Mouse (Mus musculus): ENCODE results near the gene Cby1. TPM values are rescaled to one million over a fixed set of nuclear protein-coding genes. Genes with fewer than 3 reads are reported as not detected.

Cby1 gene
- total RNA-seq, 2 experiments from 2014 or later: 42.6 to 49.4 TPM

GRCm38 (mm10) chr15:79683146-79683545 is 24.1 kb downstream of the Cby1 start:
- no peak for DNase-seq (ENCODE audit: extremely low spot score in 1 of 2, low spot score in 2 of 2)
- intact Hi-C loops (cut with DNase I): no loop called here
- no peak for TF ChIP-seq CTCF (IDR thresholded peaks at IDR 0.05)
- Histone ChIP-seq H3K4me3 (peak overlapping the region; percentile 88; the same call in 1 of the 2 replicates), H3K27ac (no peak overlapping the region)

- intact Hi-C loops (cut with DNase I): no loop called here
- Histone ChIP-seq H3K4me3 (peak overlapping the region; percentile 88), H3K27ac (no peak overlapping the region; the same call in 1 of the 2 replicates)
- TF ChIP-seq CTCF (IDR thresholded peaks at IDR 0.05): no peak
- no peak for DNase-seq (ENCODE audit: extremely low spot score in 1 of 2, low spot score in 2 of 2)
Measured at GRCm38 (mm10) chr15:79683707-79684465, 24.9 kb downstream of the Cby1 start.

- intact Hi-C loops (cut with DNase I): loop anchor here (5.0 kb wide), 1 partner anchor 328 kb away; the partner anchor contains the start of gene Pdgfb
- TF ChIP-seq CTCF (IDR thresholded peaks at IDR 0.05): no peak
- H3K4me3 ChIP-seq: peak overlapping the region; percentile 88
- no peak overlapping the region; the same call in 1 of the 2 replicates for H3K27ac ChIP-seq
- no peak for DNase-seq (ENCODE audit: extremely low spot score in 1 of 2, low spot score in 2 of 2)
Measured at GRCm38 (mm10) chr15:79684616-79685015, 25.6 kb downstream of the Cby1 start.

- intact Hi-C loops (cut with DNase I): loop anchor here (5.0 kb wide), 1 partner anchor 327 kb away; the partner anchor contains the start of gene Pdgfb
- no peak for TF ChIP-seq CTCF (IDR thresholded peaks at IDR 0.05)
Measured at GRCm38 (mm10) chr15:79685141-79685641, 26.2 kb downstream of the Cby1 start.

GRCm38 (mm10) chr15:79686046-79686869 is 27.3 kb downstream of the Cby1 start:
- TF ChIP-seq CTCF (IDR thresholded peaks at IDR 0.05): no peak
- DNase-seq (ENCODE audit: extremely low spot score in 1 of 2, low spot score in 2 of 2): no peak
- Histone ChIP-seq H3K4me3 (peak overlapping the region; percentile 88), H3K27ac (peak overlapping the region; percentile 92)
- intact Hi-C loops (cut with DNase I): loop anchor here (2.0 to 5.0 kb wide), 2 partner anchors 27 to 326 kb away; partner anchors contain the start of genes Cby1, Fam227a and Pdgfb

More at GRCm38 (mm10) chr15:79685141-79685641, 26.2 kb downstream of the Cby1 start:
- H3K27ac ChIP-seq: no peak overlapping the region
- DNase-seq (ENCODE audit: extremely low spot score in 1 of 2, low spot score in 2 of 2): no peak
- H3K4me3 ChIP-seq: peak overlapping the region; percentile 88

GRCm38 (mm10) chr15:79687175-79687574 is 28.2 kb downstream of the Cby1 start:
- H3K4me3 ChIP-seq: peak overlapping the region; percentile 88
- no peak for TF ChIP-seq CTCF (IDR thresholded peaks at IDR 0.05)
- intact Hi-C loops (cut with DNase I): loop anchor here (2.0 to 5.0 kb wide), 2 partner anchors 28 to 325 kb away; partner anchors contain the start of genes Cby1, Fam227a and Pdgfb
- H3K27ac ChIP-seq: peak overlapping the region; percentile 92
- DNase-seq (ENCODE audit: extremely low spot score in 1 of 2, low spot score in 2 of 2): peak in 1 of 2 experiments; percentile 37

- Histone ChIP-seq H3K27ac (peak within 1 kb of the TSS; percentile 92), H3K4me3 (peak within 1 kb of the TSS; percentile 88)
- no peak for TF ChIP-seq CTCF (IDR thresholded peaks at IDR 0.05)
- intact Hi-C loops (cut with DNase I): loop anchor here (2.0 to 5.0 kb wide), 2 partner anchors 29 to 325 kb away; partner anchors contain the start of genes Cby1, Fam227a and Pdgfb
- DNase-seq (ENCODE audit: extremely low spot score in 1 of 2, low spot score in 2 of 2): peak; percentile 96 to 98
Measured at GRCm38 (mm10) chr15:79687646-79688267, 28.8 kb downstream of the Cby1 start, which contains the start of gene Josd1. Gene Josd1, minus strand, starts transcription at chr15:79687919.

- peak overlapping the region; percentile 92 for H3K27ac ChIP-seq
- no peak for TF ChIP-seq CTCF (IDR thresholded peaks at IDR 0.05)
- intact Hi-C loops (cut with DNase I): loop anchor here (5.0 kb wide), 1 partner anchor 324 kb away; the partner anchor contains the start of gene Pdgfb
- H3K4me3 ChIP-seq: peak overlapping the region; percentile 88
- no peak for DNase-seq (ENCODE audit: extremely low spot score in 1 of 2, low spot score in 2 of 2)
Measured at GRCm38 (mm10) chr15:79688268-79688956, 29.4 kb downstream of the Cby1 start.

- intact Hi-C loops (cut with DNase I): loop anchor here (5.0 kb wide), 1 partner anchor 322 kb away; the partner anchor contains the start of gene Pdgfb
- no peak for TF ChIP-seq CTCF (IDR thresholded peaks at IDR 0.05)
- H3K27ac ChIP-seq: no peak overlapping the region
- H3K4me3 ChIP-seq: peak overlapping the region; percentile 40
- no peak for DNase-seq (ENCODE audit: extremely low spot score in 1 of 2, low spot score in 2 of 2)
Measured at GRCm38 (mm10) chr15:79689662-79690425, 30.8 kb downstream of the Cby1 start.
